Mouse (Mus musculus): ENCODE results near the gene Cyp2d34.

The Cyp2d34 gene

DNA sequence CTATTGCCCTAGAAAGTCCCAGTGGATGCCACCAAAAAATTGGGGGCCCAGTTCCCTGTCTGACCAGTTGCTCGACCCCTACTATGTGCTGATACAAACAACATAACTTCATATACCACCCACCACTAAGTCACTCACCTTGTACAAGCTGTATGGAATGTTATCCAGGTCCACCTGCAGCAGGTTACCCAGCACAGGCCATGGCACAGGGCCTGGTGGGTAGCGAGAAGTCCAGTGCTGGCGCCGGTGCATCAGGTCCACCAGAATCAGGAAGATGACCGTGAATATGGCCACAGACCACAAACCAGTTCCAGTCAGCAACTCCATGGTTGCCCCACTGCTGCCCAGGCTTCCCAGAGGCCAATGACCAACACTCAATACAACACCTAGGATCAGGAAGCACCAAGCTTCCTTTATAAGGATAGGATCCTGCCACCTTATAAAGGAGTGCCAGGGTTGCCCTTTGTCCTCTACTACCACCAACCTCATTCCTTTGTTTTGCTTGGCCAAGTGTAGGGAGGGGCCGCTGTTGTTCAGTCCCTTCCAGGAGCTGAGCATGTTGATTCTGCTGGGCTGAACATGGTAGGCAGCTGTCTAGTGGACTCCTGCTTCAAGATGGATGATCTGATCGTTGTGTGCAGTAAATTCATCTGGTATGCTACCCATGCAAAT, at the start of gene Cyp2d34:
Cyp2d34 (minus strand) TSS at position 416 of the 672 bp plus-strand sequence.
- DNase-seq (ENCODE audit: low read depth, low spot score): no peak

DNA sequence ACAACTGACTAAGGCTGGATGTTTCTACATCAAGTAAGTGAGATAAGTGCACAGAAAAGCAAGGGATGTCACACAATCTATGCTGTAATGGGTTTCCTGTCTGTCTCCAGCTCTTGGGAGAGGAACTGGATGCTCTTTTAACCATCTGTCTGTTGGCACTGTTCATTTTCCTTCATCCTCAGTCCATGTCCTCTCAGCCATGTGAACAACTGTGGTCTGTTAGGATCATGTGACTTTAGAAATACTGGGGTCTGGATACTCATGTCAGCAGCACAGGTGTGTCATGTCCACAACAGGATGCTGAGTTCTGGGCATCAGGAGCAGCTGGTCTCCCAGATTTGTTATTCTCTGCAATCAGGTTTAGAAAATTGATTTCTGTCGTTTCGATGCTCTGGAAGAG, 35.6 kb upstream of the Cyp2d34 start:
- no peak for DNase-seq (ENCODE audit: low read depth, low spot score)

DNA sequence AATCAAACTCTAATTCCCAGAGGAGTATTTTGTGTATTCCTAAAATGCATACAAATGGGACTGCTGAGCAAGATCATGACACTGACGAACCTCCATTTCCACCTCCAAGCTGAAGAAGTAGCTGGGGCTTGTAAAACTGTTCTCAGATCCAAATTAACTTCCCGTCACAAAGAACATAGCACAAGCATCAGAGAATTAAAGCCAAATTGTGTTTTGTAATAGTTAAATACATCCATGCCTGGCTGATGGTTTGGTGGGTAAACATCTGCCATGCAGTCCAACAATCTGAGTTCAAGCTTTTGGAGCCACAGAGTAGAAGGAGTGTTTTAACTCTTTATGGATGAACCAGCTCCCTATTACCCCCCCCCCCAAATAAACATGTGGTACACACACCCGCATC, 23.6 kb upstream of the Cyp2d34 start:
- no peak for DNase-seq (ENCODE audit: low read depth, low spot score)

DNA sequence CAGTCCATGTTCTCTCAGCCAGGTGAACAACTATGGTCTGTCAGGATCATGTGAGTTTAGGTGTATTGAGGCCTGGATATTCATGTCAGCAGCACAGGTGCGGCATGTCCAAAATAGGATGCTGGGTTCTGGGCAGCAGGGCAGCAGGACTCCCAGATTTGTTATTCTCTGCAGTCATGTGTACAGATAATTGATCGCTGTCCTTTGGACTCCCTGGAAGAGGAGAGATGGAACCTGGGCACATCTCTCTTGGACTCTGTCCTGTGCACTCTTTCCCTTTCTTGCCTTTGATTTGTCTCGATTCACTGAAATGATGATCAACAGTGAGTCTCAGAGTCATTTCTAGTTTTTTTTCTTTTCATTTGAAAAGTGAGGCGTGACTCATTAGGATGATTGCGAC, 23.0 kb upstream of the Cyp2d34 start:
- no peak for DNase-seq (ENCODE audit: low read depth, low spot score)

DNA sequence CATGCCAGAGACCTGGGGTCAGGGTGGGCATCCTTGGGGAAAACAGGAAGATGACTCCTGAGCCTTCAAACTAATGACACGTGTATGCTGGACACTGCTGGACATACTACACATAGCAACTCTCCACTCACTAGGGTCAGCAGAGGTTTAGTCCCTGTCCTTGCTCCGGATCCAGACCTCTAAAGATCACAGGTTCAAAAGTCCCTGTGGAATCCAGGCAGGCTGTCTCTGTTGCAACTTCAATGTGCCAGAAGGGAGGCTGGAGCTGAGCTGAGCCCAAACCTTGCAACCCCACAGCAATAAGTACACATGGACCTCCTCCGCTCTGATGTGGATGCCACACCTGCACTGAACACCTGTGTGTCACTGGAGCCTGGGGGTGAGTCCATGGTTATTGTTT, 22.0 kb upstream of the Cyp2d34 start:
- DNase-seq (ENCODE audit: low read depth, low spot score): no peak

DNA sequence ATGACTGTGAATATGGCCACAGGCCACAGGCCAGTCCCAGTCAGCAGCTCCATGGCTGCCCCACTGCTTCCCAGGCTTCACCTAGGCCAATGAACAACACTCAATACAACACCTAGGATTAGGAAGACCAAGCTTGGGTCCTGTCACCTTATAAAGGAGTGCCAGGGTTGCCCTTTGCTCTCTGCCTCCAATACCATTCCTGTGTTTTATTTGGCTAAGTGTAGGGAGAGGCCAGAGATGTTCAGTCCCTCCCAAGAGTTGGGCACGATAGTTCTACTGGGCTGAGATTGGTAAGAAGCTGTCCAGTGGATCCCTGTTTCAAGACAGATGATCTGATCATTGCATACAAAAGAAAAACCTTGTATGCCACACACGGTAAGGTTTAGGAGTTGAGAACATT, 21.2 kb upstream of the Cyp2d34 start:
- no peak for DNase-seq (ENCODE audit: low read depth, low spot score)

DNA sequence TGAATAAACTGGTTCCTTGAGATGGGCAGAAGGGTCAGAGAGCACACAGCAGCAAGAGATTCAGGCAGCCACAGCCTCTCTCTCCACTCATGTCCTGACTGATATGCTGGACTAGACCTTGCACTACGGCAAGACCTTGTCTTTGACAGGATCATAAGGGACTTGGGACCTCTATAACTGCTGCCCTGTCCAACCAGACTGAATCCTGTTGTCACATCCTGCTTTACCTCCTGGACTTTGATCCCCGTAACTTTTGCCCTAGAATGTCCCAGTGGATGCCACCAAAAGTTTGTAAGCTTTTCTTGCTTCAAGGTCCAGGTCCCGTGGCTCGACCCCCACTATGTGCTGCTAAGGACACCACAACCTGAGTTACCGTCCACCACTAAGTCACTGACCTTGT, 20.6 kb upstream of the Cyp2d34 start:
- no peak for DNase-seq (ENCODE audit: low read depth, low spot score)

DNA sequence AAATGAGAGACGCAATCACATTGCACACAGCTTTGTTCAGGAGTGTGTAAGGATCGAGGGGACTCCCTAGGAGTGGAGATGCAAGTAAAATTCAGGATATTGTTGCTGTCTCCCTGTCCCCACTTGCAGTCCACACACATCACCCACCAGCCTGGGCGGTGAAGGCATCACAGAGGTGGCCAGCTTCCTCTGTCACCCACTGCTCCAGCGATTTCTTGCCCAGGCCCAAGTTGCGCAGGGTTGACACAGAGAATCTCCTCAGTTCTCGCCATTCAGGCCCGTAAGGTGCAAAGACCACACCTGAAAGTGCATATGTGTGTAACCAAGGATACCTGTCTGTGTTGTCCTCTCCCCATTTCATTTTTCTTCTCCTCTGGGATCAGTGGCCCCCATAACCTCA, 19.5 kb upstream of the Cyp2d34 start:
- no peak for DNase-seq (ENCODE audit: low read depth, low spot score)

DNA sequence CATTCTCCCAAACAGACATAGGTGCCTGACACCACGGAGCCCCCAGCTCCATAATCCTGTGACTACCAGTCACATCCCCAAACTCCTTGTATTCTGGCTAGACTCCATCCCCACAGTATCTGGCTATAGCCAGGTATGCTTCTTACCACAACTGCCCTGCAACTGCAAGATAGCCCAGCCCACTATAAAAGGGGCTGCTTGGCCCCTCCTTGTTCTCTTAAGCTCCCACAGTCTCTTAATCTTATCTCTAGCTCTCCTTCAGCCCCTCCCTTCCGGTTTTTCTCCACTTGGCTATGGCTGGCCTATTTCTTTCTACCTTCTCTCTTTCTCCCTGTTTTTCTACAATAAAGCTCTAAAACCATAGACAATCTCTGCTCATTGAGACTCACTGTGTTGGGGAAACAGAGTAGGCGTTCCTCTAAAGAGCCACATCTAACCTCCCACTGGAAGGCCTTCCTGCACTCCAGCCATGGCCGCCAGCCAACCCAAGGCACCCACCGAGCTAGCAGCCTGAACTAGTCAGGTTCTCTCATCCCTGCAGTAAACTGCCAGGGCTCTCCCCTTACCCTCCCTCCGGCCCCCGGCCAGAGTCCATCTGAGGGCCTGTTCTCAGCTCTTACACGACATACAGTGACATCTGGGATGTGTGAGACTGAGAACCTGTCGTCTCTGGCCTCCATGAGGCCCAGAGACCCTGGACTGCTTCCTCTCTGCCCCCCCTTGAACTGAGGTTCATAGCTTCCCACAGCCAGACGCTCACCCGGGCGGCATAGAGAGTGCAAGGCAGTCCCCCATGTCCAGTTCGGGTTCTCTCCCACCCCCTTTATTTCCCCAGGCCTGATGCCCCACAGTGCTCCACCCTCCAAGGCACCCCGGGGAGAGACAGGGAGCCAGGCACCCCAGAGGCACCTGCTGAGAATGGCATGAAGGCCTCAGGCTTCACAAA, 16.7 kb upstream of the Cyp2d34 start:
- DNase-seq (ENCODE audit: low read depth, low spot score): no peak

DNA sequence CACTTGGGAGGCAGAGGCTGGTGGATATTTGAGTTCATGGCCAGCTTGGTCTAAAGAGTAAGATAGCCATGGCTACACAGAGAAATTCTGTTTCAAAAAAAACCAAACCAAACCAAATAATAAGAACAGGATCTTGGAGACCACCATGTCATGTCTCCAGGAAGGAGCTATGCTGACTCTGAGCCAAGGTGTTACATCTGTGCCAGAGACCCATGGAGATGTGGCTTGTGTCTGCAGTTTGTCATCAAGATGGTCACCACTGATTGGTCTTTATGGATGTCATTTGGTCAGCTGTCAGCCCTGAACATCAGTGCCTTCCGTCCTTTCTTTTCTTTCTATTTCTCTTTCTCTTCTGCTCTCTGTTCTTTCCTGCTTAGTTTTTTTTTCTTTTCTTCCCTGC, 14.2 kb upstream of the Cyp2d34 start:
- DNase-seq (ENCODE audit: low read depth, low spot score): no peak

DNA sequence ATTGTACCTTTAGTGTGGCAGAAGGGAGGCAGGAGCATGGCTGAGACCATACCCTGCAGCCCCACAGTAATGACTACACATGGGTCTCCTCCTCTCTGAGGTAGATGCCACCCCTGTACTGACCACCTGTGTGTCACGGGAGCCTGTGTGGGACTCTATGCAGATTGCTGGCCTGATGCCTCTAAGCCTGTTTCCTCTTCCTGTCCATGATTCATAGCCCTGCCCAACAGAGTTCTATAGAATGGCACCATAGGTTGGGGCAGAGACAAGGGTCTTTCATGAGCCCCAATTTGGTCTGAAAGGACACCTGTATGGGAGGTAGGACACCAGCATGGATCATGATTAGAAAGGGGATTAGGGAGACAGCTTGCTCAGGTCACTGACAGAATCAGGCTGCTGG, 1.2 kb upstream of the Cyp2d34 start:
- no peak for DNase-seq (ENCODE audit: low read depth, low spot score)

DNA sequence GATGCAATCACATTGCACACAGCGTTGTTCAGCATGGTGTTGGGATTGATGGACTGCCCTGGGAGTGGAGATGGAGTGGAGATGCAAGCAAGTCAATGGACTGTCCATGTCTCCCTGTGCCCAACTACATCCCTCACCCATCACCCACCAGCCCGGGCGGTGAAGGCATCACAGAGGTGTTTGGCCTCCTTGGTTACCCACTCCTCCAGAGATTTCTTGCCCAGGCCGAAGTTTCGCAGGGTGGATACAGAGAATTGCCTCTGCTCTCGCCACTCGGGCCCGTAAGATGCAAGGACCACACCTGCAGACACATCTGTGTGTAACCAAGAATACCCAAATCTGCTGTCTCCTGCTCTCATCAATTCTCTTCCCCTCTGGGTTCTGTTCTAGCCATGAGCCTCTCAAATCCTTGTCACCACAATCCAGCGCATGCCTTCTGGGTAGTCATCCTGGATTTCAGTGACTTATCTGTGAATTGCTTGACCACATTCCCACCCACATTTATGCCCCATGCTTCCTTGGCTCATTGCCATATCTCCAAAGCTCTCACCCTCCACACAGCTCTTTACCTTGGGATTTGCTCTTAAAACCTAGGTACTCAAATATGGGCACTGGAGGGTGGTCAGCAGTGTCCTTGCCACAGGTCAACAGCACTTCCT, 2.3 kb downstream of the Cyp2d34 start:
- no peak for DNase-seq (ENCODE audit: low read depth, low spot score)

DNA sequence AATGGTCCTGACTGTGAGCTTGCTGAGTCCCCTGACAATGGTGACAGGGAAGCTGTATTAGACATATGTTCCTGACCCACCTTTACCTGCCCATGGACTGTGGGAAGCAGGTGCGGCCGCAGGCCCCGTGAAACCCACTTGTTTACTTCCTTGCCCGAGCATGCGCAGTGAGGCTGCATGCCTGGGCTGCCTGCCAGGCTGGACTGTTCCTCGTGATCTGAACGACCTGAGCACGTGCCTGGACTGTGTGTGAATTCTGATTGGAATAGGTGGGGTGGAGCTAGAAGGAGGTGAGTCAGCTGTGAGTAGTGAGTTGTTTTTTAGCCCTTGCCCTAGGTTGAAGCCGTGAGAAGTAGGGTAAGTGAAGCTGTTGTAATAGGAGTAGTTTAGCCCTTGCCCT, 38.1 kb downstream of the Cyp2d34 start:
- no peak for DNase-seq (ENCODE audit: low read depth, low spot score)

DNA sequence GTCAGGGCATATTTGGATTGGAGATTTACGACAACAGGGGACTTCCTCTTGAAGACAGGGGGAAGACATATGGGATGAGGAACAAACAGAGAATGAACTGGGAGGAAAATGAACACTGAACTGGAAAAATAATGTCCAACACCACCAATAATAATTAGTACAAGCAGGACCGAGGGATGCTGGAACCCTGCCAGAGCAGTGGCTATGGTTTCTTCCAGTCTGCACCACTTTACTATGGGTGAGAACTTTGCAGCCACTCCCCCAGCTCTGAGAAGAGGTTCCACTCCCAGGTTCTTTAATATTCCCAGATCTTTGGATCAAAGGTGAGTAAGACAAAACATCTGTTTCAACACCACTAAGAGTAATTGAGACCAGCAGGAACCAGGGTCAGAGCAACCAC, 41.7 kb downstream of the Cyp2d34 start:
- DNase-seq (ENCODE audit: low read depth, low spot score): no peak

DNA sequence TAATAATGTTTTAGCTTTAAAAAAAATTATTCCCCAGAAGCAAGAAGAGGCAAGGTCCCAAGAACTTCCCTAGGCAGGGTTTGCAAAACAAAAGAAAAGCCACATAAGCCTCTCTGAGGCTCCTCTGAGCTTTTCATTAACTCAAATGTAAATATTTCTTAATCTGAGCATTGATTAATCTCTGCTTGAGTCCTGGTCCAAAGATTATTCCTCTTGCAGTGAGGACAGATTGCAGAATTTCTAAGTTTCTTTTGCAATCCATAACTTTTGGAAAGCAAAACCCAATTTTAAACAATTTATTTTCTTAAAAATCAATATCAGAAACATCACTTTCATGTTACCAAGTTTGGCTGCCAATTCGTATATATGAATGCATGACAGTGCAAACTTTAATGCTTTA, 47.9 kb downstream of the Cyp2d34 start:
- no peak for DNase-seq (ENCODE audit: low read depth, low spot score)

All from 3T3-L1 (cell line).